Mouse (Mus musculus) hindbrain, embryonic 15.5 days (tissue): ENCODE measurements at regions not wholly inside any gene's neighbourhood (a gene's known extent, or its start where the extent isn't known, plus 50 kb on each side); places are given as distances from the start of the nearest gene placed in this dataset.
"Not testable (repeated sequence)": the region's sequence is repeated elsewhere in the genome, so short reads cannot be mapped to it uniquely, and the experiment has no call there.

Experiments
- ATAC-seq: fragments of 200-750 bp; cut with Nextera tagmentation; 2 replicates; pipeline ENCODE4 v1.8.0; 2017; ENCODE audit warnings: low read depth, moderate number of reproducible peaks, moderate TSS enrichment; ENCODE audit not compliant: low FRiP score
- H3K27ac ChIP-seq: fragments of 300-500 bp; sonication (generic); replicated peaks from 2 replicates; pipeline ENCODE4 v1.5.1; 2015; ENCODE audit warnings: mild to moderate bottlenecking, inconsistent platforms
- H3K27me3 ChIP-seq: fragments of 300-500 bp; sonication (generic); 2 replicates; pipeline ENCODE4 v1.6.1; 2015; ENCODE audit warnings: control low read depth, inconsistent platforms
- H3K36me3 ChIP-seq: fragments of 300-500 bp; sonication (generic); 2 replicates; pipeline ENCODE4 v1.6.1; 2015; ENCODE audit warnings: control low read depth, inconsistent platforms
- H3K4me1 ChIP-seq: fragments of 300-500 bp; sonication (generic); replicated peaks from 2 replicates; pipeline ENCODE4 v1.6.1; 2015; ENCODE audit warnings: control low read depth, inconsistent platforms
- H3K4me2 ChIP-seq: fragments of 300-500 bp; sonication (generic); 2 replicates; pipeline ENCODE4 v1.6.1; 2015; ENCODE audit warnings: moderate library complexity, mild to moderate bottlenecking, inconsistent platforms
- H3K4me3 ChIP-seq: fragments of 300-500 bp; sonication (generic); 2 replicates; pipeline ENCODE4 v1.5.1; 2015; ENCODE audit warnings: mild to moderate bottlenecking, inconsistent platforms
- H3K9ac ChIP-seq: fragments of 300-500 bp; sonication (generic); 2 replicates; pipeline ENCODE4 v1.6.1; 2015; ENCODE audit warnings: inconsistent platforms
- H3K9me3 ChIP-seq: fragments of 300-500 bp; sonication (generic); 2 replicates; pipeline ENCODE4 v1.6.1; 2016; ENCODE audit warnings: control low read depth, inconsistent platforms
- WGBS: fragments of 180-500 bp; shearing (Covaris S2); methylation state at CpG from one replicate; pipeline ENCODE4 v1.1.7; 2015; 5-methylcytosine and 5-hydroxymethylcytosine counted together

DNA sequence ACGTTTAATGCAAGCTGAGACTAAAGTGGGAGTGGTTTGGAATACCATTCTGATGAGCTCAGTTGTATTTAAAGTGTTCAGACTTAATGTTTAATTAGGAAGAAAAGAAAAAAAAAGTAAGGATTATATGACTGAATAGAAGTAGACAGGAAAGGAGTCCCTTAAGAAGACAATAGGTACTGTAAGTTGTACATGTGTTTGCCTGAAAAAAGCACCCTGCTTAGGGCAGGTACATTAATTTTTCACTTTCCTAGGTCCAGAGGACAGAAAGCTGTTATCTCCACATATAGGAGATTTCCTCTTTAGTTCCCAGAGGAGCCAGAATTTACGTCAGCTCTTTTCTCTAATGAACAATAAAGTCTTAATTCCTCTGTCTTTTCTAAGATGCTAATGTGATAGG lies 58.5 kb downstream of the Olfr987 start:
- H3K36me3 ChIP-seq: no peaks in the 10 kb centered on the region
- no peak for ATAC-seq

DNA sequence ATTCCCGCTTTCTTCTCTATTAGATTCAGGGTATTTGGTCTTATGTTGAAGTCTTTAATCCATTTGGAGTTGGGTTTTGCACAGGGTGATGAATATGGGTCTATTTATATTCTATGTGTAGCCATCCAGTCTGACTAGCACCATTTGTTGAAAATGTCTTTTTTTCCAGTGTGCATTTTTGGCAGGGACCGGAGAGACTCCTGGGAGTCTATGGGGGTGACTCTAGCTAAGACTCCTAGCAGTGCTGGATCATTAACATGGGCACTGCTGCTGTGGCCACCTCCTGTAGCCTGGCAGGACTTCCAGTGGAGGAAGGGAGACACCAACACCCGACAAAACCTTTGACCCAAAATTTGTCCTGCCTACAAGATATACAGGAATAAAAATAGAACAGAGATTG lies 61.0 kb downstream of the Olfr987 start:
- Histone ChIP-seq H3K36me3 (no peaks in the 10 kb centered on the region), H3K4me2 (no peak overlapping the region), H3K27ac (no peak overlapping the region), H3K9ac (no peak overlapping the region), H3K9me3 (no peaks in the 10 kb centered on the region), H3K4me3 (no peak overlapping the region), H3K4me1 (no peaks in the 10 kb centered on the region), H3K27me3 (no peaks in the 10 kb centered on the region)
- 0 out of 2 replicates have a peak, but pooled peaks have one; percentile 19 for ATAC-seq
- 88% methylated on average over 3 of the region's 3 CpGs for WGBS

More for the DNA sequence above, 58.5 kb downstream of the Olfr987 start:
- Histone ChIP-seq H3K4me2 (no peak overlapping the region), H3K27ac (no peak overlapping the region), H3K4me1 (0 out of 2 replicates have a peak, but pooled peaks cover 5% of the 10 kb centered on the region), H3K9ac (no peak overlapping the region), H3K9me3 (no peaks in the 10 kb centered on the region), H3K27me3 (no peaks in the 10 kb centered on the region), H3K4me3 (no peak overlapping the region)
- WGBS: 49% methylated on average over 2 of the region's 2 CpGs

DNA sequence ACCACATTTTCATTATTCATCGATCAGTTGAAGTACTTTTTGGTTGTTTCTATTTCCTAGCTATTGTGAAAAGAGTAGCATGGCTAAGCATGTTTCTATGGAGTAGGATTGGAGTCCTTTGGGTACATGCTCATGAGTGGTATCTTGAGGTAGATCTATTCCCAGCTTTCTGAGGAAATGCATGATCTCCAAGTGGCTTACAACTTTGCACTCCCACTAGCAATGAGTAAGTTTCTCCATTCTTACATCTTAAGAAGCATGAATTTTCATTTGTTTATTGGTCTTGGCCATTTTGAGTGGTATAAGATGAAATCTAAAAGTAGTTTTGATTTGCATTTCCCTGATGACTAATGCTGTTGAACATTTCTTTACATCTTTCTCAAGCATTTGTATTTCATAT lies 61.7 kb downstream of the Olfr987 start:
- no peaks in the 10 kb centered on the region for H3K9me3 ChIP-seq
- ATAC-seq: no peak
- H3K4me3 ChIP-seq: no peak overlapping the region
- 89% methylated on average over 1 of the region's 1 CpGs for WGBS
- H3K4me2 ChIP-seq: no peak overlapping the region
- no peak overlapping the region for H3K9ac ChIP-seq
- H3K36me3 ChIP-seq: no peaks in the 10 kb centered on the region
- H3K27me3 ChIP-seq: no peaks in the 10 kb centered on the region
- no peak overlapping the region for H3K27ac ChIP-seq
- H3K4me1 ChIP-seq: no peaks in the 10 kb centered on the region

DNA sequence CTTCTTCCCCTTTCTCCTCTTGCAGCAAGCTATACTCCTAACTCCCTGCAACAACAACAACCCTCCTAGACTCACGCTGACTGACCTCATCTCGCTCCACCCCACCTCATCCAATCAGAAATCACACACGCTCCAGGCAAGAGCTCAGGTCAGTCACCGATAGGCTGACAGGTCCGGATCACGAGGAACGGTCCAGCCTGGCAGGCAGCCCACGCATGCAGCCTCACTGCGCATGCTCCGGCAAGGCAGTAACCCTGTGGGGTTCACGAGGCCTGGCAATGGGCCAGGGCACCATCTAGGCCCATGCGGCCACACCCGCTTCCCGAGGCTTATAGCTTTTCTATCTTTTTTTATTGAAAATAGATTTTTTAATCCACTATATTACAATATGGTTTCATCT lies 69.8 kb upstream of the Lrrc55 start:
- not testable (repeated sequence) for H3K27me3 ChIP-seq, H3K4me2 ChIP-seq, H3K36me3 ChIP-seq, H3K4me3 ChIP-seq, H3K9ac ChIP-seq, ATAC-seq, H3K27ac ChIP-seq, H3K4me1 ChIP-seq, H3K9me3 ChIP-seq
- WGBS: 90% methylated on average over 14 of the region's 14 CpGs

DNA sequence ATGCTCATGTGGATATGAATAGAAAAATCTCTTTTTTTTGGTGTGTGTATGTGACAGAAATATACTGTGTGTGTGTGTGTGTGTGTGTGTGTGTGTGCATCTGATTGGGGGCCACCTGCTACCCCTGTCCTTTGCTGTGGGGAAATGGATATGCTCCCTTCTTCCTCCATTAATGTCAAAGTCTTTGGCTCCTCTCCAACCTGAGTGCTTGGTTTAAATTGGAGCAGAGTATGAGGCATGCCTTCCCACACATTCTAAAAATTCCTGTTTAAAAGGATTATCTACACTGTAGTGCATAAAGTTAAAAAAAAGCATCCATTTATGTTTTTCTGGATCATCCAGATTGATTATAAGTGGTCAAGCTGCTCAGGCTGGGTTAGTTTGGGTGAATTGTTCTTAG lies 68.7 kb upstream of the Lrrc55 start:
- Histone ChIP-seq H3K9me3 (no peaks in the 10 kb centered on the region), H3K27me3 (no peaks in the 10 kb centered on the region), H3K36me3 (no peaks in the 10 kb centered on the region), H3K4me2 (no peak overlapping the region), H3K4me1 (no peaks in the 10 kb centered on the region), H3K27ac (no peak overlapping the region), H3K4me3 (no peak overlapping the region), H3K9ac (no peak overlapping the region)
- no peak for ATAC-seq

DNA sequence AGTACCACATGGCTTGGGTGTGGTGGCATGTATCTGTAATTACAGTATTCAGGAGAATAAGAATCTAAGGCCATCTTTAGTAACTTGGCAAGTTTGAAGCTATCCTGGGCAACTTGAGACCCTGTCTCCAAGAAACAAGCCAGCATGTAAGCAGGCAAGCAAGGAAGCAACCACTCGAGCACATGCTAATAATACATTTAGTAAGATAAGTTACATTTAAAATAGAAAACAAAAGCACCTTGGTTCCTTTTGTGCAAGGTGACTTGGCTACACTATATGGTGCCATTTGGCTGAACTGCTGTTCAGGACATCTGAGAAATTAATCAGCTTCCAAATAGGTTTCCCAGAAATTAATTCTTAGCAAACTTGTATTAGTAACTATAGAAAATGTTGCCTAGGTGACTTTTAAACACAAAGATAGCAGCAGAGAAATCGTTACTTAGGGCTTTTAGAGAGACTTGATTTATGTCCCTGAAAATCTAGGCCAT lies 68.1 kb upstream of the Lrrc55 start:
- H3K36me3 ChIP-seq: no peaks in the 10 kb centered on the region
- no peak overlapping the region for H3K27ac ChIP-seq
- WGBS: 59% methylated on average over 2 of the region's 2 CpGs
- no peaks in the 10 kb centered on the region for H3K4me1 ChIP-seq
- no peak overlapping the region for H3K9ac ChIP-seq
- ATAC-seq: no peak
- H3K4me2 ChIP-seq: no peak overlapping the region
- no peak overlapping the region for H3K4me3 ChIP-seq
- H3K27me3 ChIP-seq: no peaks in the 10 kb centered on the region
- H3K9me3 ChIP-seq: no peaks in the 10 kb centered on the region

DNA sequence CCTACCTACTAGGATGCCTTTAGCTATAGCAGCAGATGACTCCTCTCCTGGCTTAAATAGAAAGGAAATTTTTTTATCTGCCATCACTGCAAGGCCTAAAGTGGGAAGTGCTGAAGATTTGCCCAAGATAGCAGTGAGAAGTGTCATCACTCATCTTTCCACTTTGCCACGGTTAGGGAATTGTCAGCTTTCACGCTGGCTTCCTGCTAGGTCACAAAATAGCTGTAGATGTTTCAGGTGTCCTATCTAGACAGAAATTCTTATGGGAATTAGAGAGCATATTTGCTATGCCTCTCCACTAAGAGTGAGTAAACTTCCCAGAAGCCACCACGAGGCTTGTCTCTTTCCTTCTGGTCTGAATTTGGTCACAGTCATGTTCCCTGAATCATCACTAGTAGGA lies 60.4 kb upstream of the Lrrc55 start:
- no peaks in the 10 kb centered on the region for H3K36me3 ChIP-seq
- WGBS: 91% methylated on average over 3 of the region's 3 CpGs
- H3K4me3 ChIP-seq: no peak overlapping the region
- H3K9me3 ChIP-seq: no peaks in the 10 kb centered on the region
- no peak for ATAC-seq
- no peak overlapping the region for H3K27ac ChIP-seq
- H3K27me3 ChIP-seq: no peaks in the 10 kb centered on the region
- no peak overlapping the region for H3K4me2 ChIP-seq
- H3K4me1 ChIP-seq: 0 out of 2 replicates have a peak, but pooled peaks cover 3% of the 10 kb centered on the region
- H3K9ac ChIP-seq: no peak overlapping the region

DNA sequence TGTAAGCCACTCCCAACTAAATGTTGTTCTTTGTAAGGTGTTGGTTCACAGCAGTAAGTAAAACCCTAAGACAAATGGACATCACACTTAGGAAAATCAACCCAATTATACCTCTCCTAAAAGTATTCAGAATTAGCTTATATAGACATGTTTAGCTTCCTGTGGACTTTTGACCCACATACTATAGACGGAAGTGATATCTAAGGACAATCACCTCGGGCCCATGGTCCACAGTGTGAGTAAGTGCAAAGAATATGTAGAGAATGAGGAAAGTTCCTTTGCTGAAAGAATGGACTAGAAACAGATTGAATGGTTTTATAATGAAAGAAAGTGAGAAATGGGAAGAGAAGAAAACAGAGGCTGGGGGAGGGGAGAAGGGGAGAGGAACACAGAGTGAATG lies 58.6 kb upstream of the Lrrc55 start:
- no peaks in the 10 kb centered on the region for H3K9me3 ChIP-seq
- H3K27ac ChIP-seq: no peak overlapping the region
- no peak overlapping the region for H3K4me3 ChIP-seq
- 84% methylated on average over 2 of the region's 2 CpGs for WGBS
- no peak overlapping the region for H3K9ac ChIP-seq
- 0 out of 2 replicates have a peak, but pooled peaks cover 6% of the 10 kb centered on the region for H3K4me1 ChIP-seq
- no peak overlapping the region for H3K4me2 ChIP-seq
- H3K36me3 ChIP-seq: no peaks in the 10 kb centered on the region
- ATAC-seq: no peak
- no peaks in the 10 kb centered on the region for H3K27me3 ChIP-seq

DNA sequence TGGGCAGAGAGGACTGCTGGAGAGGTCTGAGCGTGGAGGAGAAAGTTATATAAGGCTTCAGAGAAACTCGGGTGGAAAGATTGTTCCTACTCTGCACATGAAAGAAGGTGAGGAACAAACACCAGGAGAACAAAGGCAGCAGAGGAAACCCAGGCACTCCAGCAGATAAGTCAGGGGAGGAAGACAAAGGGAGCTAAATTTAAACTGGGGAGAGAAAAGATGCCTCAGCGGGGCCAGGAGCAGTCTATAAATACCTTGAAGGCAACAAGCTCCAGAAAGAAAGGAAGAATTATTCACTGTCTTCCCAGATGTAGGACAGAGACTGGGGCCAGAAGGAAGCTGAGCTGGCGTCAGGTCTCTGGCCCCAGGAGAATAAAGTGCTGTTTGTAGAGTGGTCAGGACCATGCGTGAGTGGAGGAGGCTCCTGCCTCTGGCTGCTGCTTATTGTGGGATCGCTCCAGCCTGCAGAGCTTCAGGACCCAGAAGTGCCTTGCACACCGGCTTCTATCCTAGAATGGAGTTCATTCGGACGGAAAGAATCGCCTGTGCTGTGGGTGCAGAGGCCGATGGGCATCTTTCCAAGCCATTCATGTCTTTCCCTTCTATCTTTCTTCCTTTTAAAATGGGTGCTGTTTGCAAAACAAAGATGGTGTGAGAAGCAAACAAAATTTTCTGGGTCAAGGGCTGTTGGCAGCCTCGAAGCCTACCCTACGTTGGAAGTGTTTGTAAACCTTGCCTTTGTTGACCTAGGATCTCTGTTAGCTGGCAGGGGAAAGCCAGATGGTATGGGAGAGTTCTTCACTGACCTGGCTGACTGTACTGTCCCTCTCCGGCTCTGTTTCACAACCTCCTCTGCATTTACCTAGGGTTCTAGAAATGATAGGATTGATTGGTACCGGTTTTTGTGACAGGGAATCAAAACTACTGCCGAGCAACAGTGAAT lies 55.6 kb upstream of the Lrrc55 start:
- Histone ChIP-seq H3K27ac (no peak overlapping the region), H3K9me3 (no peaks in the 10 kb centered on the region), H3K4me3 (no peak overlapping the region), H3K4me2 (no peak overlapping the region), H3K36me3 (no peaks in the 10 kb centered on the region), H3K9ac (no peak overlapping the region), H3K27me3 (no peaks in the 10 kb centered on the region), H3K4me1 (0 out of 2 replicates have a peak, but pooled peaks cover 6% of the 10 kb centered on the region)
- 0 out of 2 replicates have a peak, but pooled peaks have one; percentile 59 for ATAC-seq
- WGBS: 35% methylated on average over 16 of the region's 16 CpGs

DNA sequence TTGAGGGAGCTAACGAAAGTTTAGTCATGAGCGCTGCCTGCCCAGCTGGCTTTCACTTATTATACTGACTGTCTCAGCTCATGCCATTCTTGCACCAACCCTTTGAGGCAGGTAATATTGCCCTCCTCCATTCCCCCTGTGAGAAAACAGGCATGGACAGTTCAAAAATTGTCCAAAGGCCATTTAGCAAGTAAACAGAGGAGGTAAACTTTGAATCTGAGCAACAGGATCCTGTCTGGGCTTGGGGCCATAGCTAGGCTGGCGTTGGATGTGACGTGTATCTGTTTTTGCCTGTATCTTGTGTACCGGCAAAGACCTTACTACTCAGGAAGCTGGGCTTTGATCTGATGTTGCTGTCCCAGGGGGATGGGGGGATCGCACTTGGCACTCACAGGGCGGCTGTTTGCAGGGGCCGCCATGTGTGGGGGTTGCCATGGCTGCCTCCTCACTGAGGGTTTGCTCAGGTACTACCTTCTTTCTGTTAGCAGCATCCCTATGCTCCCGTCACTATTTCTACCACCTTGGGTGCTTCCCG lies 53.1 kb upstream of the Lrrc55 start:
- Histone ChIP-seq H3K27ac (no peak overlapping the region), H3K9me3 (no peaks in the 10 kb centered on the region), H3K4me3 (no peak overlapping the region), H3K9ac (no peak overlapping the region), H3K4me2 (no peak overlapping the region), H3K36me3 (no peaks in the 10 kb centered on the region), H3K27me3 (no peaks in the 10 kb centered on the region), H3K4me1 (0 out of 2 replicates have a peak, but pooled peaks cover 6% of the 10 kb centered on the region)
- WGBS: 81% methylated on average over 10 of the region's 10 CpGs
- ATAC-seq: no peak
